Mouse (Mus musculus) gastrocnemius, postnatal 14 days (tissue): ENCODE results near the gene Olfr429. TPM values are rescaled to one million over a fixed set of nuclear protein-coding genes. Genes with fewer than 3 reads are reported as not detected.
"Not testable (repeated sequence)": the region's sequence is repeated elsewhere in the genome, so short reads cannot be mapped to it uniquely, and the experiment has no call there.

Experiments
- DNase-seq: peaks from one replicate; pipeline ENCODE4 v3.0.0; 2021; ENCODE audit warnings: mixed read lengths
- intact Hi-C: fragments of 180-260 bp; cut with DNase I; formaldehyde crosslinking; loops from one replicate; pipeline ENCODE4 v1.15.1; 2025; ENCODE audit warnings: low total_unique reads
- long read RNA-seq, 2 experiments: library from polyadenylated mRNA; stranded (forward); transcript quantifications; one replicate each; pipeline ENCODE4 v2.0.0; 2021
- total RNA-seq, 2 experiments: library from RNA; stranded (reverse); gene quantifications; 2 replicates each; pipeline ENCODE4 v1.2.3; 2021

Olfr429 gene
- not detected for total RNA-seq
- long read RNA-seq, experiment 1: 0 reads
- long read RNA-seq, experiment 2: 0 reads

DNA sequence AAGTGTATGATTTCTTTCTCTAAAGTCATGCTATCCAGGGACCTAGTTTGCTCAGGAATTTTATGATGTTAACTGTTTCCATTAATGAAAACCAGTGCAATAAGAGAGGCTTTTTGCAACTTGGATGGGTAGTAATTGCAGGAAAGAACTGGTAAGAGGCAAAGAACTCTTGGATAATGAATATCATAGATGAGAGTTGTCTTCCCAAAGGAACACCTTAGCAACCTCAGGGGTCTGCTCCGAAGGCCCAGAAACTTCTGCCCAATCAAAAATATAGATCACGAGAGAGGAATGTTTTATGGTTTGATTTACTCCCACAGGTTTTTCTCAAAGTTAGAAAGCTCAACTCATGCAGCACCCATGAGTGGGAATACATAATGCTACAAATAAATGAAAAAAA, at the start of gene Olfr429:
Olfr429 (plus strand) TSS at position 301 of the 400 bp plus-strand sequence.
- DNase-seq: no peak
- intact Hi-C loops: no loop called here

GRCm38 (mm10) chr1:174035841-174036240, 48.3 kb upstream of the Olfr429 start:
- DNase-seq: no peak
- intact Hi-C loops: no loop called here

- no peak for DNase-seq
- intact Hi-C loops: no loop called here
Measured at GRCm38 (mm10) chr1:174038480-174038879, 45.7 kb upstream of the Olfr429 start.

DNA sequence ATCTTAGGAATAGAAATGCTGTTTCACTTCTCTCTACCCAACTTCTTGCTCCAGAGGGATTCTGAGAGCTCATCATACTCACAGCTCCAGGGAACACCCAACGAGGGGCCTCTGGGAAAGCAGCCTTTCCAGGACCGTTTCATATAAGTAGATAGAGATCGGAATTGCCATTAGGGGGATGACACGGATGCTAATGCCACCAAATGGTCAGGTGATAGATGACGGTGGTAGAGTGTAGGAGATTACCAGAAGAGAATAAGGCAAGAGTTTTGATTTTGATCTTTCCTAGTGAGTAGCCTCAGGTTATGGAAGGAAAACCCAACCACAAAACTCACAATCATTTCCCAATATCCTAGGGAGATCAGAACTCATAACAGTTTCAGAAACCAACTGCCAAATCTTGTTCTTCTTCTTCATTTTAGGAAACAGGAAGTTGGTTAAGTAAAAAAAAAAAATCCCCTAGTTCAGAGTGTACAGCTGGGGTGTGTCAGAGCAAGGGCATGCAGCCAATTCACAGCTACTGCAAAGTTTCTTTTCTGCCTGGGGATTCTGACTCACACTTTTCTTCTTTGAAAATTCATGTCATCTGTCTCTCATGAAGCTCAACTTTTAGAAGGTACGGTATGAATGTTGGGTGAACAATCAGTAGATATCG, 43.5 kb upstream of the Olfr429 start, which contains the start of gene Olfr433:
Olfr433 (plus strand) TSS at position 183 of the 655 bp plus-strand sequence.
- DNase-seq: peak; percentile 54
- intact Hi-C loops: no loop called here

DNA sequence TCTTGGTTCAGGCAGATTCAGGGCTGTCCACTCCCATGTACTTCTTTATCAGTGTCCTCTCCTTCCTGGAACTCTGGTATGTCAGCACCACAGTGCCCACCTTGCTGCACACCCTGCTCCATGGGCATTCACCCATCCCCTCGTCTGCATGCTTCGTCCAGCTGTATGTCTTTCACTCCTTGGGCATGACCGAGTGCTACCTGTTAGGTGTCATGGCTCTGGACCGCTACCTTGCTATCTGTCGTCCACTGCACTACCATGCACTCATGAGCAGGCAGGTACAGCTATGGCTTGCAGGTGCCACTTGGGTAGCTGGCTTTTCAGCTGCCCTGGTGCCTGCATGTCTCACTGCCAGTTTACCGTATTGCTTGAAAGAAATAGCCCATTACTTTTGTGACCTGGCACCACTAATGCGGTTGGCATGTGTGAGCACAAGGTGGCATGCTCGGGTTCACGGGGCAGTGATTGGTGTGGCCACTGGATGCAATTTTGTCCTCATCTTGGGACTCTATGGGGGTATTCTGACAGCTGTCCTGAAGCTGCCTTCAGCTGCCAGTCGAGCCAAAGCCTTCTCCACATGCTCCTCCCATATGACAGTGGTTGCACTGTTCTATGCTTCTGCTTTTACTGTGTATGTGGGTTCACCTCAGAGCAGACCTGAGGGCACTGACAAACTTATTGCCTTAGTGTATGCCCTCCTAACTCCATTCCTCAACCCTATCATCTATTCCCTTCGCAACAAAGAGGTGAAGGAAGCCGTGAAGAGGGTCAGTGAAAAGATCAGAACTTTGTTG, 41.8 kb upstream of the Olfr429 start:
- intact Hi-C loops, DNase-seq: not testable (repeated sequence)

- no peak for DNase-seq
- intact Hi-C loops: no loop called here
Measured at GRCm38 (mm10) chr1:174044431-174044830, 39.7 kb upstream of the Olfr429 start.

DNA sequence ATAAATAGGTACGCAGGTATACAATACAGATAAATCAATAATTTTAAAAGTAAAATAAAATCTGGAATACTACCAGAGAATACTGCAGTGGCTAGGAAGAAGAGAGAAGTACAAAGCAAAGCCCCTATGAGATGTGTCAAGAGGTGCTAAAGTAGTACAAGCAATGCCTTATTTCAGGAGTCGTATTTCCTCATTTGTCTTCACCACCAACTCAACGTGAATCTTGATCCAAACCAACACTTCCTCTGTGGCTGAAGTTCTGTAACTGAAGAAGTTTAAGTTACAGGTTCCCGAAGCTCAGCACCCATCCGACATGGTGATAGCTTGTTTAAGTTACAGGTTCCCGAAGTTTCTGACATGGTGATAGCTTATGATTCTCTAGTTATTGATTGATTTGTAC, 35.9 kb upstream of the Olfr429 start:
- DNase-seq, intact Hi-C loops: not testable (repeated sequence)

GRCm38 (mm10) chr1:174048893-174049292, 35.2 kb upstream of the Olfr429 start, which contains the start of gene Olfr432:
Olfr432 (plus strand) TSS chr1:174049205.
- no peak for DNase-seq
- intact Hi-C loops: no loop called here

- DNase-seq, intact Hi-C loops: not testable (repeated sequence)
Measured at GRCm38 (mm10) chr1:174049357-174049756, 34.8 kb upstream of the Olfr429 start.

DNA sequence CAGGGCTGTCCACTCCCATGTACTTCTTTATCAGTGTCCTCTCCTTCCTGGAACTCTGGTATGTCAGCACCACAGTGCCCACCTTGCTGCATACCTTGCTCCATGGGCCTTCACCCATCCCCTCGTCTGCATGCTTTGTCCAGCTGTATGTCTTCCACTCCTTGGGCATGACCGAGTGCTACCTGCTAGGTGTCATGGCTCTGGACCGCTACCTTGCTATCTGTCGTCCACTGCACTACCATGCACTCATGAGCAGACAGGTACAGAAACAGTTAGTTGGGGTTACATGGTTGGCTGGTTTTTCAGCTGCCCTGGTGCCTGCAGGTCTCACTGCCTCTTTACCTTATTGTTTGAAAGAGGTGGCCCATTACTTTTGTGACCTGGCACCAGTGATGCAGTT, 33.6 kb upstream of the Olfr429 start:
- intact Hi-C loops: no loop called here

GRCm38 (mm10) chr1:174051515-174051914, 32.6 kb upstream of the Olfr429 start:
- no peak for DNase-seq
- intact Hi-C loops: no loop called here

More for the DNA sequence above, 33.6 kb upstream of the Olfr429 start:
- DNase-seq: no peak

- intact Hi-C loops: no loop called here
- DNase-seq: no peak
Measured at GRCm38 (mm10) chr1:174051931-174052536, 32.1 kb upstream of the Olfr429 start.

- intact Hi-C loops: no loop called here
- no peak for DNase-seq
Measured at GRCm38 (mm10) chr1:174052981-174053380, 31.1 kb upstream of the Olfr429 start.

DNA sequence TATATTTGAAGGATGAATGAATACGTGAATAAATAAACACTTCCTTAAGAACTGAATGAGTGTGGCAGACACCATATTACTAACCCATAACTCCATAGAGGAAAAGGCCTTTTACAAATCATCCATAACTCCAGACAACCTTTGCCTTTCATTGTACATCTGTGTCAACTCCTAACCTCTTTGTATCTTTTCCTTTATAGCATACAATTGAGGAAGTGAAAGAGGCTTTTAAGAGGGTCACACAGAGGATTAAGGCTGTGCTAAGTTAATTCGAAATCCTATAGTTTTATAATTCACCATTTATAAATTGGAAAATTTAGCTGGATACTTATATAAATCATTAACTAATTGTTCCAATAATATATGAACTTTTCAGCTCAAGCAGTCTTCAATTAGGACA, 28.9 kb upstream of the Olfr429 start:
- intact Hi-C loops: no loop called here
- no peak for DNase-seq

DNA sequence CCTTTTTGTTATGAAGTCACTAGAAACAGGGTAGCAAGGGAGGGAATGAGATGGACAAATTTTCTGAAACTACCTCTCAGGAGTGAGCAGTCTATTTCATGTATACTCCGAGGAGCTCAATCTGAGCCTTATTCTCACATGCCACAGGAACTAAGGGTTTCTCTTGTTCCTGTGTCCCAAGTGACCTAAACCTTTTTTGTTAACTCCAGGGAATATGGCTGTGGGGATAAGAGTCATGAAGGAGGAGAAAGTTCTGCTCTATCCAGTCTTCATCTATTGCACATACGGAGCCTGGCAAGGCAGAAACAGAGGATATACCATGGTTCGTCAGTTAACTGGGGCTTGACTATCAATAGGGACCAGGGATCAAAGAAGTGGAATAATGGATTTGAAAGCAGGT, 17.8 kb upstream of the Olfr429 start, which contains the start of gene Olfr430:
Olfr430 (plus strand) TSS at position 301 of the 400 bp plus-strand sequence.
- no peak for DNase-seq
- intact Hi-C loops: no loop called here

GRCm38 (mm10) chr1:174096591-174096990, 12.5 kb downstream of the Olfr429 start, which contains the start of gene Olfr427:
Olfr427 (plus strand) TSS chr1:174096891.
- DNase-seq: no peak
- intact Hi-C loops: no loop called here

DNA sequence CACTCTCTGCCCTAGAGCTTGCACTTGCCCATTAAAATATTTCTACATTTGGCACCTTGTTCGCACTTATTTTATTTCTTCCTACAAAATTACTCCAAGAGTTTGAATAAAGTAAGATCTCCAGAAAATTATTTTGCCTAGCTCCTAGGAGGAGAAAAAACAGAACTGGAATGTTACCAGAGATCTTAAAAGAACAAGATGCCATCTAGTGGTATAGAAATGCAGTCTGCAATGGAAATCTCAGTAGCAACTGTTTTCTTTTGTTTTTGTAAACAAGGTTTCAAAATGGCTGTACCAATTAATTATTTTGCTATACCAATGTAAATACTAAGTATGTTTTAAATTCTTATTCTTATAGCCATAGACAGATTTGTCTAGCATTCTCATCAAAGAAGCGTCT, 19.6 kb downstream of the Olfr429 start:
- intact Hi-C loops: loop anchor here (10.0 kb wide), 1 partner anchor 649 kb away; no protein-coding TSS in a partner anchor

GRCm38 (mm10) chr1:174121062-174121461, 36.9 kb downstream of the Olfr429 start, which contains the start of gene Olfr231:
Olfr231 (minus strand) TSS chr1:174121162.
- DNase-seq: no peak
- intact Hi-C loops: no loop called here

More for the DNA sequence above, 19.6 kb downstream of the Olfr429 start:
- DNase-seq: no peak

DNA sequence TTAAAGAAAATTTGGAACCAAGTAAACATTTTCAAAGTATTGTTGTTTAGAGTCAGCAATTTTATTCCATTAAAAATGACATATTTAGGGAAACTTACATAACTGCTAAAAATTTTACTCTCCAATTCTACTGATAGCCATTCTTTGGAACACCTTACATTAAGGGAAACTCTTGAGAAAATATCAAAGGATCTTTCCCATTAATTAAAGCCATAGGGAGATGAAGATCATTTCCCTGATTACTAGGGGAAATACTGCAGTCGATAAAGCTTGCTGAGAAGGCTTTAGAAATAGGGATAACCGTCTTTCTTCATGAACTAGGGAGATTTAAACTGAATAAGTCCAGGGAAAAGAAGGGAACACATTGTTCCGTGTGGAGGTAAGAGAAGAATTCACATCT, 47.1 kb downstream of the Olfr429 start, which contains the start of gene Olfr424:
Olfr424 (plus strand) TSS at position 301 of the 400 bp plus-strand sequence.
- intact Hi-C loops: no loop called here

DNA sequence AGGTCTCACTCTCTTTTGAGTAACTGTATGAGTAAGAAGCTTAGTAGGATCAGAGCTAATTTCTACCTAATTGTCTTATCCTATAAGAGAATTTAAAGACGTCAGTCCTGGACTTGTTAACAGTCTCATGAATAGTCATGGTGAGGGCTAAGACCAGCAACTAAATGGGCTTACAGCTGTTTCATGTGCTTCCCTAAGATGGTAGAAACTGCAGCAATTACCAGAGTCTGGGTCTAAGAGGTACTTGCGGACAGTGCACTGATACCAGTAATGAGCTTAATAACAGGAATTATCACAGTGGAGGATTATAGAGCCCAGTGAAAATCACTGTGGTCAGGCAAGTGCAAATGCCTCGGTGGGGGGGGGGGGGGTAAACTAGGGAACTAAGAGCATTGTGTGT, 47.9 kb downstream of the Olfr429 start:
- no peak for DNase-seq

More for the DNA sequence above, 47.1 kb downstream of the Olfr429 start, which contains the start of gene Olfr424:
- DNase-seq: no peak

More for the DNA sequence above, 47.9 kb downstream of the Olfr429 start:
- intact Hi-C loops: no loop called here
